Mouse (Mus musculus) myocyte (in vitro differentiated cells): ENCODE results near the gene D7Ertd443e. TPM values are rescaled to one million over a fixed set of nuclear protein-coding genes. Genes with fewer than 3 reads are reported as not detected.

Experiments
- H3K27me3 ChIP-seq: one replicate; pipeline ENCODE4 v1.6.1; 2011; ENCODE audit not compliant: control insufficient read depth, insufficient read depth, insufficient read length
- H3K36me3 ChIP-seq: one replicate; pipeline ENCODE4 v1.6.1; 2011; ENCODE audit not compliant: control insufficient read depth, insufficient read depth
- H3K4me2 ChIP-seq: one replicate; pipeline ENCODE4 v1.6.1; 2011; ENCODE audit warnings: low read depth, control low read depth
- H3K4me3 ChIP-seq: one replicate; pipeline ENCODE4 v1.5.1; 2011; ENCODE audit warnings: mild to moderate bottlenecking, control low read depth, moderate library complexity
- H3K79me2 ChIP-seq: one replicate; pipeline ENCODE4 v1.6.1; 2011; ENCODE audit not compliant: control insufficient read depth, insufficient read depth
- H3ac ChIP-seq: one replicate; pipeline ENCODE4 v1.6.1; 2011; ENCODE audit not compliant: control insufficient read depth, insufficient read length
- CEBPB ChIP-seq: IDR thresholded peaks from 2 replicates; pipeline ENCODE4 v1.6.1; 2011; ENCODE audit warnings: mild to moderate bottlenecking, moderate library complexity; ENCODE audit not compliant: poor library complexity, insufficient read depth, severe bottlenecking
- E2F4 ChIP-seq: IDR thresholded peaks from one replicate; pipeline ENCODE4 v1.6.1; 2011; ENCODE audit warnings: mild to moderate bottlenecking, control low read depth, moderate library complexity; ENCODE audit not compliant: insufficient read depth
- MAX ChIP-seq: IDR thresholded peaks from one replicate; pipeline ENCODE4 v1.6.1; 2011; ENCODE audit warnings: low read depth, mild to moderate bottlenecking, control low read depth
- MYOD1 ChIP-seq, 3 experiments: IDR thresholded peaks; one replicate each; pipeline ENCODE4 v1.6.1; 2011; ENCODE audit warnings: control low read depth in 2 of 3, low read depth in 2 of 3, mild to moderate bottlenecking in 2 of 3, moderate library complexity in 1 of 3; ENCODE audit not compliant: insufficient read length in 2 of 3, control insufficient read depth in 1 of 3
- MYOG ChIP-seq, 3 experiments: IDR thresholded peaks; one replicate each; pipeline ENCODE4 v1.6.1; 2011; ENCODE audit warnings: control low read depth in 2 of 3, low read depth in 2 of 3, mild to moderate bottlenecking in 2 of 3; ENCODE audit not compliant: insufficient read length in 2 of 3, control insufficient read depth in 1 of 3, insufficient read depth in 1 of 3
- POLR2A ChIP-seq: IDR thresholded peaks from one replicate; pipeline ENCODE4 v1.6.1; 2011; ENCODE audit warnings: low read depth, mild to moderate bottlenecking, control low read depth, moderate library complexity; ENCODE audit not compliant: insufficient read length
- POLR2AphosphoS2 ChIP-seq: IDR thresholded peaks from one replicate; pipeline ENCODE4 v1.6.1; 2011; ENCODE audit warnings: low read depth, control low read depth; ENCODE audit not compliant: insufficient read length
- REST ChIP-seq: IDR thresholded peaks from one replicate; pipeline ENCODE4 v1.6.1; 2011; ENCODE audit warnings: mild to moderate bottlenecking, control low read depth, moderate library complexity; ENCODE audit not compliant: insufficient read depth, insufficient read length
- SRF ChIP-seq: IDR thresholded peaks from one replicate; pipeline ENCODE4 v1.6.1; 2011; ENCODE audit warnings: low read depth; ENCODE audit not compliant: control insufficient read depth, insufficient read length
- TCF12 ChIP-seq: IDR thresholded peaks from one replicate; pipeline ENCODE4 v1.6.1; 2011; ENCODE audit warnings: mild to moderate bottlenecking, control low read depth; ENCODE audit not compliant: poor library complexity, insufficient read depth, severe bottlenecking
- TCF3 ChIP-seq: IDR thresholded peaks from one replicate; pipeline ENCODE4 v1.6.1; 2011; ENCODE audit warnings: low read depth, control low read depth; ENCODE audit not compliant: insufficient read length
- USF1 ChIP-seq: IDR thresholded peaks from one replicate; pipeline ENCODE4 v1.6.1; 2011; ENCODE audit warnings: low read depth, mild to moderate bottlenecking, control low read depth, moderate library complexity
- polyA plus RNA-seq: library from polyadenylated mRNA; unstranded; fragments of >200 nt; fragmentation: generic; extraction: Trizol; gene quantifications from one replicate; pipeline ENCODE4 v1.2.1, GENCODE M21; 2012; ENCODE audit warnings: missing spikeins

D7Ertd443e gene
- polyA plus RNA-seq = 0.06 TPM

DNA sequence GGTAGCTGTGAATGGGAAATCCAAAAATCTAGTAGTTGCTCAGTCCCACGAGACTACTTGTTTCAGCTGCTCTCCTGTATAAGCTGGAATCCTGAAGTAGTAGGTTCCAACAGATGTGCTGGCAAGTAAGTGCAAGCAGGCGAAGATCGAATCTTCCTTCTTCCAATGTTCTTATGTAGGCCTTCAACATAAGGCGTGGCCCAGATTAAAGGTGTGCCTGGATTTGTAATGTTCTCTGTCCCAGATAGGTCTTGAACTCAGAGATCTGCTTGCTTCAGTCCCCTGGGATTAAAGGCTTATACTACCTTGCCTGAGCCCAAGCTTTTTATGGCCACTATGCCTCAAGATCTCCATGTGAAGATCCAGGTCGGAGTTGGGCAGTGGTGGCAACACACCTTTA lies at the start of gene D7Ertd443e:
TSS of gene D7Ertd443e (minus strand) at position 101 of the 400 bp plus-strand sequence.
- no peak within 1 kb of the TSS for H3ac ChIP-seq
- H3K79me2 ChIP-seq = no peaks in the 10 kb centered on the region
- no peak for TF ChIP-seq MYOD1 (IDR thresholded peaks at IDR 0.05; ENCODE audit: control insufficient read depth in 1 of 3, insufficient read length in 2 of 3, low read depth in 2 of 3)
- TF ChIP-seq TCF12 = no peak
- no peak for TF ChIP-seq TCF3
- no peak for TF ChIP-seq SRF
- TF ChIP-seq MAX = no peak
- no peak within 1 kb of the TSS for H3K4me2 ChIP-seq
- H3K36me3 ChIP-seq = no peaks in the 10 kb centered on the region
- no peak within 1 kb of the TSS for H3K4me3 ChIP-seq
- H3K27me3 ChIP-seq = no peaks in the 10 kb centered on the region

DNA sequence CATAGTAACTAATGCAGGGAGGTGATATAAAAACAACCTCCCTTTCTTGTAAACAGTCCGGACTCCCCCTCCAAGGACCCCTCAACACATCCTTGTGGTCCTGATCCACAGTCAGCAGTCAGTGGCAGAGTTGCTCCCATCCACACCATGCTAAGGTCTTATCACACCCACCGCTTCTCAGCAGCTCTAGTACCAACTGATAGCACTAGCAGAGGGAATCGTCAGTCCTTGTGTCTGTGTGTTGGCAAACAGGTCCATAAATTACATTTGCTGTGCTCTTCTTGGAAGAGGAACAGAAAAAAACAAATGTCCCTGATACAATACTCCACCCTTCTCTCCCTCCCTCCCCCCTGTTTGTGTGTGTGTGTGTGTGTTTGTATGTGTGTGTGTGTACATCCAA lies 46.2 kb upstream of the D7Ertd443e start:
- Histone ChIP-seq H3ac (no peak overlapping the region), H3K4me3 (no peak overlapping the region), H3K27me3 (no peaks in the 10 kb centered on the region), H3K36me3 (no peaks in the 10 kb centered on the region), H3K79me2 (no peaks in the 10 kb centered on the region), H3K4me2 (no peak overlapping the region)
- TF ChIP-seq TCF12 = no peak
- TF ChIP-seq E2F4 = no peak
- no peak for TF ChIP-seq CEBPB
- no peak for TF ChIP-seq USF1
- no peak for TF ChIP-seq TCF3
- TF ChIP-seq MYOD1 (IDR thresholded peaks at IDR 0.05; ENCODE audit: control insufficient read depth in 1 of 3, insufficient read length in 2 of 3, low read depth in 2 of 3) = no peak
- TF ChIP-seq REST = no peak
- TF ChIP-seq MAX = no peak
- no peak for TF ChIP-seq POLR2A

DNA sequence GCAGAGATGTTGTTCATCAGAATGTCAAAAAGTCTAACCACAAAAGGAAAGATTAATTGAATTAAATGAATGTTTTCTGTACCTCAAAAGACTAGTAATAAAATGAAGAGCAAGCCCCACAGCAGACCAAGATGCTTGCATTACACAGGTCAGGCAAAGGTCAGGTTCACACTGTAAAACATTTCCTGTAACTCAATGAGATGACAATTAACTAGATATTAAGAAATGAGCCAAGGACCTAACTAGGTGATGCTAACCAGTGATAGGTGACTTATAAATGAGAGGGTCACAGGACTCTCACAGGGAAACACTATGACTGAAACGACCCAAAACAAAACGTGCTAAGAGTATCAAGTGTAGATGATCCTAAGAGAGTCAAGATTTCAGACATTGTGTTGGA lies 43.2 kb upstream of the D7Ertd443e start:
- Histone ChIP-seq H3K79me2 (no peaks in the 10 kb centered on the region), H3K4me3 (no peak overlapping the region), H3ac (no peak overlapping the region), H3K27me3 (no peaks in the 10 kb centered on the region), H3K4me2 (no peak overlapping the region), H3K36me3 (no peaks in the 10 kb centered on the region)
- TF ChIP-seq USF1 (no peak), POLR2AphosphoS2 (no peak), E2F4 (no peak), TCF3 (no peak), REST (no peak), TCF12 (no peak), MYOD1 (IDR thresholded peaks at IDR 0.05; ENCODE audit: control insufficient read depth in 1 of 3, insufficient read length in 2 of 3, low read depth in 2 of 3) (no peak), SRF (no peak), POLR2A (no peak), MAX (no peak), MYOG (IDR thresholded peaks at IDR 0.05; ENCODE audit: control insufficient read depth in 1 of 3, insufficient read depth in 1 of 3, insufficient read length in 2 of 3, low read depth in 2 of 3) (no peak), CEBPB (no peak)

DNA sequence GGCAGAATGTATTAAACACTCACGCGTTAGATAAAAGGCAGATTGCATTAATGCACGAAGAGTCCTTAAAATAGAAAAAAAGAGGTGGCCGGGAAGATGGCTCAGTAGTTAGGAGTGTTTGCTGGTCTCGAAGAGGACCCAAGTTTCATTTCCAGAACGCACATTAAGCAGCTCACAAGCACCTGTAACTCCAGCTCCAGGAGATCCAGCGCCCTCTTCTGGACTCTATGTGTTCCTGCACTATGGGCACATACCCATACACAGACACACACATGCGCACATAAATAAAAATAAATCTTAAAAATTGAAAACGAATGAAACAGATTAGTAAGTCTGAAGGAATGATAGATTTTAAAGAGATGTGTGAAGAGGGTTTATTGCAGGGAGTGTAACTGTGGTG lies 29.6 kb upstream of the D7Ertd443e start:
- Histone ChIP-seq H3K4me3 (no peak overlapping the region), H3K79me2 (no peaks in the 10 kb centered on the region), H3K27me3 (peaks cover 14% of the 10 kb centered on the region), H3K4me2 (no peak overlapping the region), H3K36me3 (no peaks in the 10 kb centered on the region), H3ac (no peak overlapping the region)
- TF ChIP-seq MYOG (IDR thresholded peaks at IDR 0.05; ENCODE audit: control insufficient read depth in 1 of 3, insufficient read depth in 1 of 3, insufficient read length in 2 of 3, low read depth in 2 of 3) = no peak
- TF ChIP-seq POLR2A = no peak
- TF ChIP-seq POLR2AphosphoS2 = no peak
- TF ChIP-seq USF1 = no peak
- TF ChIP-seq TCF3 = no peak
- no peak for TF ChIP-seq TCF12
- no peak for TF ChIP-seq MYOD1 (IDR thresholded peaks at IDR 0.05; ENCODE audit: control insufficient read depth in 1 of 3, insufficient read length in 2 of 3, low read depth in 2 of 3)
- TF ChIP-seq REST = no peak
- no peak for TF ChIP-seq SRF
- TF ChIP-seq MAX = no peak
- TF ChIP-seq E2F4 = no peak

DNA sequence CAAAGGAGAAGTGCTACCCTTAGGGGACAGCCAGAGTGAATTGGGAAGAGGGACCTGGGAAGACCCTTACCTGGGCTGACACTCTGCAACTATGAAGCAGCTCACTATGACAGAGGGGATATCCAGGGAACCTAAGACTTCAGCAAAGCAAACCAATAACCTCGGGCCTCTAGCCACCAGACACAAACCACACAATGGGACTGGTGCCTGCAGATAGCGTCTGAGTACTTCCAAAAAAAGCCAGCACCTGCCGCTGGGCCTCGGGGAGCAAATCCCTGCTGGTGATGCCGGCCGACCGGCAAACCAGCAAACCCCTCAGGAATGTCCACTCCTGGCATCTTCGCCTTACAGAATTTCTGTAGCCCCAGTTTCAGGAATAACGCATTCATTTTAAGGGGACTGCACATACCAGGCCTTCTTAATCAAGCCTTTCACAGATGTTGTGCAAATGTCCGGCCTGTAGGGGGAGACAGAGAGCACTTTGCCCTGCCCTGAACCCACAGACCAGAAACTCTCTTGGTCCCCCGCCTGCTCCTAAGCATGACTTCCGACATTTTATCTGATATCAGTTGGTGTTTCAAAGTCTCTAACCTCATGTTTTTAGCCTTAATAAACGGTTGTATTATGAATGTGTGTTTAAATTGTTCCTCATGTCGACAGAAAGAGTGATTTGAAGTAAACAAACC lies 28.7 kb upstream of the D7Ertd443e start:
- no peak overlapping the region for H3K4me2 ChIP-seq
- no peak overlapping the region for H3ac ChIP-seq
- H3K27me3 ChIP-seq = peaks cover 17% of the 10 kb centered on the region
- H3K79me2 ChIP-seq = no peaks in the 10 kb centered on the region
- TF ChIP-seq TCF3 (no peak), USF1 (no peak), POLR2AphosphoS2 (no peak), MAX (no peak), REST (no peak), TCF12 (no peak), MYOD1 (IDR thresholded peaks at IDR 0.05; ENCODE audit: control insufficient read depth in 1 of 3, insufficient read length in 2 of 3, low read depth in 2 of 3) (no peak), MYOG (IDR thresholded peaks at IDR 0.05; ENCODE audit: control insufficient read depth in 1 of 3, insufficient read depth in 1 of 3, insufficient read length in 2 of 3, low read depth in 2 of 3) (no peak), CEBPB (no peak), E2F4 (no peak), SRF (no peak), POLR2A (no peak)
- H3K4me3 ChIP-seq = no peak overlapping the region
- no peaks in the 10 kb centered on the region for H3K36me3 ChIP-seq
